Mouse (Mus musculus) spleen, adult 12 weeks (tissue): ENCODE data around the gene A430033K04Rik.

Experiments
- DNase-seq: peaks from one replicate; pipeline ENCODE4 v3.0.0; 2022; ENCODE audit warnings: low spot score

Gene A430033K04Rik

GRCm38 (mm10) chr5:138694496-138695167, 72.0 kb downstream of the A430033K04Rik start:
- no peak for DNase-seq

GRCm38 (mm10) chr5:138697466-138697865, 74.8 kb downstream of the A430033K04Rik start:
- no peak for DNase-seq
